In the genomic region with DNA sequence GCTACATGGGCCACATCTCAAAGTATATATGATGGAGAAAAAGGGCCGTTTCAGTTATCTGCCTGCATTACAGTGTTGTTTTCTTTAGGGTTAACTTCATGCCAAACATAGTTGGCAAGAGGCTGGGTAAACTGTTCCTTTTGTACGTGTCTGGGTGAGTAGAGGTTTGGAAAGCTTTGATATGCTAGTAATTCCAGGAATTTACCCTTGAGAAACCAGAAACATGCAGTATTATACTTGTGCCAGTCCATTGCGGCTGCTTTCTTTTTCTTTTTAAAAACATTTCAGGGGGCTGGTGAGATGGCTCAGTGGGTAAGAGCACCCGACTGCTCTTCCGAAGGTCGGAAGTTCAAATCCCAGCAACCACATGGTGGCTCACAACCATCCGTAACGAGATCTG, we compare ENCODE assay signal across 8 mouse cellular contexts. TPM values are rescaled to one million over a fixed set of nuclear protein-coding genes. Genes with fewer than 3 reads are reported as not detected.
A peak's percentile ranks its signal among the peaks of the same experiment; 100 is the strongest.
DNase-seq lines count a peak whose midpoint lies in the region; ATAC-seq lines count a peak whose summit lies in the region.
"Had no signal": no experiment of that assay in that cellular context is flagged by ENCODE, and none has a peak within 500 bp of the region (broad histone marks: within the 10 kb centered on the region; RNA-seq: fewer than 3 reads in every experiment).

No protein-coding gene starts in this region.

- no peak overlapping the region; the same call in 1 of the 2 replicates for H3K27ac ChIP-seq in lung, embryonic 16.5 days (ENCODE audit: low read length)
- H3K27ac ChIP-seq in forebrain, embryonic 13.5 days = peak overlapping the region; percentile 66; the same call in 1 of the 2 replicates
- H3K27ac ChIP-seq in limb, embryonic 11.5 days (replicated peaks; ENCODE audit: low read depth, low read length) = no peak overlapping the region
- no peak overlapping the region for H3K27ac ChIP-seq in stomach, embryonic 16.5 days (ENCODE audit: low read length)

- H3K4me1 ChIP-seq in lung, embryonic 16.5 days (replicated peaks; ENCODE audit: control insufficient read depth, insufficient read depth, low read length) = peaks cover 16% of the 10 kb centered on the region; the same call in 1 of the 2 replicates
- H3K4me1 ChIP-seq in forebrain, embryonic 13.5 days = peaks cover 35% of the 10 kb centered on the region
- H3K4me1 ChIP-seq in limb, embryonic 11.5 days (ENCODE audit: control insufficient read depth, insufficient read depth, low read length) = peaks cover 10% of the 10 kb centered on the region
- H3K4me1 ChIP-seq in stomach, embryonic 16.5 days (ENCODE audit: control insufficient read depth, insufficient read depth, low read length) = peaks cover 16% of the 10 kb centered on the region

- H3K36me3 ChIP-seq in lung, embryonic 16.5 days (ENCODE audit: control insufficient read depth, insufficient read depth, low read length) = peaks cover 16% of the 10 kb centered on the region
- peaks cover 26% of the 10 kb centered on the region for H3K36me3 ChIP-seq in forebrain, embryonic 13.5 days (ENCODE audit: poor library complexity, severe bottlenecking)
- H3K36me3 ChIP-seq in limb, embryonic 11.5 days (ENCODE audit: control insufficient read depth, insufficient read depth, low read length) = peaks cover 2% of the 10 kb centered on the region
- peaks cover 15% of the 10 kb centered on the region for H3K36me3 ChIP-seq in stomach, embryonic 16.5 days (ENCODE audit: control insufficient read depth, insufficient read depth, low read length)

- 42% methylated on average over 6 of the region's 8 CpGs for WGBS in lung, embryonic 16.5 days
- 73% methylated on average over 8 of the region's 8 CpGs for WGBS in forebrain, embryonic 13.5 days
- 80% methylated on average over 6 of the region's 8 CpGs for WGBS in limb, embryonic 11.5 days
- WGBS in stomach, embryonic 16.5 days = 58% methylated on average over 6 of the region's 8 CpGs

- DNase-seq in lung, postnatal 4 days = no peak
- DNase-seq in limb, embryonic 11.5 days (ENCODE audit: low spot score) = no peak
- DNase-seq in retina, postnatal 1 day = no peak
- DNase-seq in right cerebral cortex, adult 18-20 months = no peak
- DNase-seq: cerebellum, postnatal 36 days had no signal

- H3K9ac ChIP-seq in lung, embryonic 16.5 days (ENCODE audit: low read length) = no peak overlapping the region; the same call in 1 of the 2 replicates
- H3K9ac ChIP-seq in forebrain, embryonic 13.5 days = peak overlapping the region; percentile 89
- no peak overlapping the region for H3K9ac ChIP-seq in limb, embryonic 11.5 days (ENCODE audit: low read length)
- H3K9ac ChIP-seq in stomach, embryonic 16.5 days (ENCODE audit: low read length) = no peak overlapping the region

- no peaks in the 10 kb centered on the region; the same call in 1 of the 2 replicates for H3K27me3 ChIP-seq in lung, embryonic 16.5 days (ENCODE audit: control insufficient read depth, insufficient read depth, low read depth, low read length)
- H3K27me3 ChIP-seq in forebrain, embryonic 13.5 days = peaks cover 17% of the 10 kb centered on the region
- H3K27me3 ChIP-seq in limb, embryonic 11.5 days (ENCODE audit: control insufficient read depth, insufficient read depth, low read length) = peaks cover 22% of the 10 kb centered on the region
- no peaks in the 10 kb centered on the region for H3K27me3 ChIP-seq in stomach, embryonic 16.5 days (ENCODE audit: control insufficient read depth, insufficient read depth, low read length)

- ATAC-seq in lung, embryonic 16.5 days (ENCODE audit: low read depth) = peak; percentile 15; the same call in 1 of the 2 replicates
- ATAC-seq in forebrain, embryonic 13.5 days = no peak
- no peak for ATAC-seq in limb, embryonic 11.5 days (ENCODE audit: insufficient number of reproducible peaks, low FRiP score, low TSS enrichment, low read depth)
- ATAC-seq in stomach, embryonic 16.5 days (ENCODE audit: insufficient read depth, low FRiP score) = no peak

- H3K4me3 ChIP-seq in lung, embryonic 16.5 days (ENCODE audit: low read length) = peak overlapping the region; percentile 80
- H3K4me3 ChIP-seq in forebrain, embryonic 13.5 days = peak overlapping the region; percentile 78
- no peak overlapping the region for H3K4me3 ChIP-seq in limb, embryonic 11.5 days (ENCODE audit: low read depth, low read length)
- H3K4me3 ChIP-seq in stomach, embryonic 16.5 days (replicated peaks; ENCODE audit: low read length) = no peak overlapping the region; the same call in 1 of the 2 replicates

- 0 out of 2 replicates have a peak, but pooled peaks cover 2% of the 10 kb centered on the region for H3K9me3 ChIP-seq in lung, embryonic 16.5 days (ENCODE audit: control insufficient read depth, low read length)
- no peaks in the 10 kb centered on the region for H3K9me3 ChIP-seq in forebrain, embryonic 13.5 days (replicated peaks)
- peaks cover 4% of the 10 kb centered on the region; the same call in 1 of the 2 replicates for H3K9me3 ChIP-seq in limb, embryonic 11.5 days (ENCODE audit: control insufficient read depth, low read length)
- peaks cover 4% of the 10 kb centered on the region; the same call in 1 of the 2 replicates for H3K9me3 ChIP-seq in stomach, embryonic 16.5 days (replicated peaks; ENCODE audit: control insufficient read depth, low read length)

- H3K4me2 ChIP-seq in lung, embryonic 16.5 days (ENCODE audit: low read depth, low read length) = peak overlapping the region; percentile 60
- H3K4me2 ChIP-seq in forebrain, embryonic 13.5 days = peak overlapping the region; percentile 89
- peak overlapping the region; percentile 82 for H3K4me2 ChIP-seq in limb, embryonic 11.5 days (ENCODE audit: low read depth, severe bottlenecking)
- H3K4me2 ChIP-seq in stomach, embryonic 16.5 days (ENCODE audit: low read depth, low read length) = peak overlapping the region; percentile 77

RNA-seq across cellular contexts. Expression of gene Zfp579, which starts 1.0 kb away (rescaled TPM):
- polyA plus RNA-seq in lung, embryonic 16.5 days (2015; fragmentation: Nextera tagmentation; extraction: Ambion mirVana) = 32.3 and 35.0 TPM in 2 replicates
- 51.2 and 56.5 TPM in 2 replicates for polyA plus RNA-seq in forebrain, embryonic 13.5 days (2015; fragmentation: Nextera tagmentation; extraction: Ambion mirVana)
- polyA plus RNA-seq in limb, embryonic 11.5 days (2014; fragmentation: Nextera tagmentation; extraction: Ambion mirVana) = 33.3 and 39.2 TPM in 2 replicates
- 23.0 and 26.5 TPM in 2 replicates for polyA plus RNA-seq in stomach, embryonic 16.5 days (2015; fragmentation: Nextera tagmentation; extraction: Ambion mirVana)

RNA-seq across cellular contexts. Expression of gene Zfp524, which starts 17.3 kb away (rescaled TPM):
- polyA plus RNA-seq in lung, embryonic 16.5 days (2015; fragmentation: Nextera tagmentation; extraction: Ambion mirVana) = 19.3 and 21.4 TPM in 2 replicates
- polyA plus RNA-seq in forebrain, embryonic 13.5 days (2015; fragmentation: Nextera tagmentation; extraction: Ambion mirVana) = 9.1 and 10.4 TPM in 2 replicates
- 9.3 and 9.6 TPM in 2 replicates for polyA plus RNA-seq in limb, embryonic 11.5 days (2014; fragmentation: Nextera tagmentation; extraction: Ambion mirVana)
- polyA plus RNA-seq in stomach, embryonic 16.5 days (2015; fragmentation: Nextera tagmentation; extraction: Ambion mirVana) = 17.2 and 17.5 TPM in 2 replicates

RNA-seq across cellular contexts. Expression of gene Fiz1, which starts 17.6 kb away (rescaled TPM):
- 33.1 and 34.5 TPM in 2 replicates for polyA plus RNA-seq in lung, embryonic 16.5 days (2015; fragmentation: Nextera tagmentation; extraction: Ambion mirVana)
- 46.6 and 51.2 TPM in 2 replicates for polyA plus RNA-seq in forebrain, embryonic 13.5 days (2015; fragmentation: Nextera tagmentation; extraction: Ambion mirVana)
- polyA plus RNA-seq in limb, embryonic 11.5 days (2014; fragmentation: Nextera tagmentation; extraction: Ambion mirVana) = 51.1 and 52.6 TPM in 2 replicates
- polyA plus RNA-seq in stomach, embryonic 16.5 days (2015; fragmentation: Nextera tagmentation; extraction: Ambion mirVana) = 18.9 and 22.6 TPM in 2 replicates

RNA-seq across cellular contexts. Expression of gene Gm44973, which starts 18.4 kb away (rescaled TPM):
- 1.2 and 1.3 TPM in 2 replicates for polyA plus RNA-seq in lung, embryonic 16.5 days (2015; fragmentation: Nextera tagmentation; extraction: Ambion mirVana)
- polyA plus RNA-seq in forebrain, embryonic 13.5 days (2015; fragmentation: Nextera tagmentation; extraction: Ambion mirVana) = 1.5 and 2.1 TPM in 2 replicates
- polyA plus RNA-seq in limb, embryonic 11.5 days (2014; fragmentation: Nextera tagmentation; extraction: Ambion mirVana) = 0.45 and 1.4 TPM in 2 replicates
- polyA plus RNA-seq in stomach, embryonic 16.5 days (2015; fragmentation: Nextera tagmentation; extraction: Ambion mirVana) = 0.99 and 1.3 TPM in 2 replicates

RNA-seq across cellular contexts. Expression of gene Zfp865, which starts 23.2 kb away (rescaled TPM):
- 5.5 and 5.7 TPM in 2 replicates for polyA plus RNA-seq in lung, embryonic 16.5 days (2015; fragmentation: Nextera tagmentation; extraction: Ambion mirVana)
- 5.1 and 5.4 TPM in 2 replicates for polyA plus RNA-seq in forebrain, embryonic 13.5 days (2015; fragmentation: Nextera tagmentation; extraction: Ambion mirVana)
- 7.5 and 8.2 TPM in 2 replicates for polyA plus RNA-seq in limb, embryonic 11.5 days (2014; fragmentation: Nextera tagmentation; extraction: Ambion mirVana)
- polyA plus RNA-seq in stomach, embryonic 16.5 days (2015; fragmentation: Nextera tagmentation; extraction: Ambion mirVana) = 3.7 and 4.1 TPM in 2 replicates

Comparison
In these comparisons a context has a peak if more than half of its experiments do, and no peak if none do; other contexts are left out.
1. H3K4me3 ChIP-seq: peak in lung, embryonic 16.5 days (single experiment) and forebrain, embryonic 13.5 days (single experiment); none in limb, embryonic 11.5 days (single experiment) and stomach, embryonic 16.5 days (single experiment).
2. Peak in every context shown above with its lines, with median percentiles within 50 percentile points of each other: H3K4me2 ChIP-seq.